Mouse (Mus musculus) heart, embryonic 10.5 days (tissue): Measurements from ENCODE around the gene 1700080E11Rik. TPM values are rescaled to one million over a fixed set of nuclear protein-coding genes. Genes with fewer than 3 reads are reported as not detected.
A peak's percentile ranks its signal among the peaks of the same experiment; 100 is the strongest.
"Not testable (repeated sequence)": the region's sequence is repeated elsewhere in the genome, so short reads cannot be mapped to it uniquely, and the experiment has no call there.

ENCODE experiments used
- DNase-seq: peaks from one replicate; pipeline ENCODE4 v3.0.0-alpha.2; 2017; ENCODE audit warnings: low spot score
- H3K27ac ChIP-seq: fragments of 300-500 bp; sonication (generic); 2 replicates; pipeline ENCODE4 v1.5.1; 2016; ENCODE audit warnings: mild to moderate bottlenecking
- H3K27me3 ChIP-seq: fragments of 300-500 bp; sonication (generic); 2 replicates; pipeline ENCODE4 v1.6.1; 2016; ENCODE audit warnings: mild to moderate bottlenecking; ENCODE audit not compliant: poor library complexity, insufficient read depth, severe bottlenecking
- H3K36me3 ChIP-seq: fragments of 300-500 bp; sonication (generic); 2 replicates; pipeline ENCODE4 v1.6.1; 2016; ENCODE audit warnings: mild to moderate bottlenecking, moderate library complexity
- H3K4me1 ChIP-seq: fragments of 300-500 bp; sonication (generic); 2 replicates; pipeline ENCODE4 v1.6.1; 2016; ENCODE audit warnings: mild to moderate bottlenecking
- H3K4me3 ChIP-seq: fragments of 300-500 bp; sonication (generic); 2 replicates; pipeline ENCODE4 v1.5.1; 2016; ENCODE audit warnings: mild to moderate bottlenecking, moderate library complexity
- H3K9me3 ChIP-seq: fragments of 300-500 bp; sonication (generic); 2 replicates; pipeline ENCODE4 v1.6.1; 2016; ENCODE audit warnings: mild to moderate bottlenecking, moderate library complexity
- WGBS: fragments of 180-500 bp; shearing (Covaris S2); methylation state at CpG from one replicate; pipeline ENCODE4 v1.1.7; 2016; 5-methylcytosine and 5-hydroxymethylcytosine counted together
- polyA plus RNA-seq: library from polyadenylated mRNA; unstranded; fragments of >200 nt; fragmentation: Nextera tagmentation; extraction: Ambion mirVana; gene quantifications from 2 replicates; pipeline ENCODE4 v1.2.1, GENCODE M21; 2016

Gene 1700080E11Rik
- polyA plus RNA-seq: not detected in 2 replicates

DNA sequence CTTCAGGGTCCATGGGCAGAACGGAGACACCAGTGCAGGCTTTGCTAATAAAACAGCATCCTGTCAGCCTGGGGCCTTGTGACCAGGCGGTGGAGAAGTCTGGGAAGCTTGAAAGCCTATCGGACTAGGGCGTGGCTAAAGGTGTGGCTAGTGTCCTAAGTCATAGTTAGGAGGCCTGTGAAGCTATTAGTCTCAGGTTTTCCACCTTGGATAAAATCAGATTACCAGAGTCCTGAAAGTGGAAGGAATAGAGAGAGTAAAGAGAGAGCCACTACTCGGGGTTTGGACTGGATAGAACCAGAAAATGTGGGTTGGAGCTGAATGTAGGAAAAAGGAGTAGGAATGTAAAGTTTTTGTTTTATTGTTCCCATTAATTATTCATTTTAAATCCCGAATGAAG lies at the start of gene 1700080E11Rik:
1700080E11Rik (minus strand) TSS at position 101 of the 400 bp plus-strand sequence.
- no peak for DNase-seq
- WGBS: 84% methylated on average over 6 of the region's 6 CpGs

DNA sequence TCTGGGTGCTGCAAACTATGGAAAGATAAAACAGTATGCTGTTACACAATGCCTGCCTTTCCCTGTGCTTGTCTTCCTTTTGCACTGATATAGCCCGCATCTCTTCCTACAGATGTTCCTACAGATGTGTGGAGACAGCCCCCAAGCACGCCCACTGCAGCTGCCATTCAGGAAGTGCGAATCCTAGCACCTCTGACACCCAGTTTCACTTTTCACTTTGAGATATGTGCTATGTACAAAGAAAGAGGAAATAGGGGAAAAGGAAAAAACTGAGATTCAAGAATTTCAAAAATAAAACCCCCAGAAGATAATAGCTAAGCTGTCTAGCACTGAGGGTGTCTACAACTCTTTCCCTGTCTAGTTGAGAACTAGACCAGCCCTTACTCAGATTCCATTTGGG lies 41.8 kb upstream of the 1700080E11Rik start:
- no peak for DNase-seq
- Histone ChIP-seq H3K36me3 (no peaks in the 10 kb centered on the region), H3K4me3 (no peak overlapping the region), H3K9me3 (no peaks in the 10 kb centered on the region), H3K27ac (no peak overlapping the region), H3K4me1 (no peaks in the 10 kb centered on the region), H3K27me3 (no peaks in the 10 kb centered on the region)
- WGBS: 72% methylated on average over 3 of the region's 3 CpGs

More for the DNA sequence above, at the start of gene 1700080E11Rik:
- no peak within 1 kb of the TSS for H3K4me3 ChIP-seq
- no peaks in the 10 kb centered on the region for H3K9me3 ChIP-seq
- no peaks in the 10 kb centered on the region for H3K4me1 ChIP-seq
- no peaks in the 10 kb centered on the region for H3K27me3 ChIP-seq
- H3K36me3 ChIP-seq: no peaks in the 10 kb centered on the region
- no peak within 1 kb of the TSS for H3K27ac ChIP-seq

DNA sequence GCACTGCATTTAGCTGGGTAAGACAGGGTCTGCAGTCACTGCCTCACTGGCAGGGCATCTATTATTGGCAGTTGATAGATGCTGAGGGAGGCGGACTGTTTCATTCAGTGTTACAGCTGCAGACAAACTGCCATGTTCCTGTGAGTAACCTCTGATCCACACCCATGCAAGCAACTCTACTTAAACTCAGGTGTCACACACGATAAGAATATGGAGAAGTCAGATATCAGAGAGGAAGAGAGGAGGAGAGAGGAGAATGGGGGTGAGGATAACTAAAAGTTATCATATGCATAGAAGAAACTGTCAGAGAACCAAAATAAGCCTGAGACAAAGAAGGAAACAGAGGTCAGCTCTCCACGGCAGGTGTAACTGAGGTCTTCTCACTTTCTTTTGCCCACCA lies 37.5 kb upstream of the 1700080E11Rik start:
- no peaks in the 10 kb centered on the region for H3K4me1 ChIP-seq
- no peaks in the 10 kb centered on the region for H3K27me3 ChIP-seq
- no peaks in the 10 kb centered on the region for H3K36me3 ChIP-seq
- H3K27ac ChIP-seq: no peak overlapping the region
- WGBS: 85% methylated on average over 3 of the region's 3 CpGs
- DNase-seq: no peak
- no peak overlapping the region for H3K4me3 ChIP-seq
- no peaks in the 10 kb centered on the region for H3K9me3 ChIP-seq

DNA sequence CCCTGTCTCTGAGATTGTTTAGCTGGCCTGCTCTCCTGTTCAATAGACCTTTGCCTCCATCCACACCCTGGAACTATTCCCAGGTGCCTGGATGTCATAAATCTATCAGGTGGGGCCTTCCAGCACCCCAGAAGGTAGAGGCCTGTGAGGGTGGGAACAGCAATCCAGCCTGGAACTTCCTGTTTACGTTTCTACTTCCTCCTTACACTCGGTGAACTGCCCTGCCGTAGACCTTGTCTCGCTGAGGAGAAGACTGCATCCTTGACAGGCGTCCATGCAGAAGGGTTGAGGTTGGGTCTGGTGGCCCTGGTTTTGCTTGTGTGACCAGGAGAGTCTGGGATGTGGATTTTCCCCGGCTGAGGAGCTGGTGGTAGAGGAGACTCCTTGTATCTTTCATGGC lies 5.7 kb downstream of the 1700080E11Rik start:
- H3K27ac ChIP-seq: no peak overlapping the region
- no peaks in the 10 kb centered on the region for H3K36me3 ChIP-seq
- H3K4me1 ChIP-seq: no peaks in the 10 kb centered on the region
- H3K4me3 ChIP-seq: no peak overlapping the region
- H3K9me3 ChIP-seq: no peaks in the 10 kb centered on the region
- WGBS: 71% methylated on average over 6 of the region's 6 CpGs
- no peak for DNase-seq
- H3K27me3 ChIP-seq: no peaks in the 10 kb centered on the region

DNA sequence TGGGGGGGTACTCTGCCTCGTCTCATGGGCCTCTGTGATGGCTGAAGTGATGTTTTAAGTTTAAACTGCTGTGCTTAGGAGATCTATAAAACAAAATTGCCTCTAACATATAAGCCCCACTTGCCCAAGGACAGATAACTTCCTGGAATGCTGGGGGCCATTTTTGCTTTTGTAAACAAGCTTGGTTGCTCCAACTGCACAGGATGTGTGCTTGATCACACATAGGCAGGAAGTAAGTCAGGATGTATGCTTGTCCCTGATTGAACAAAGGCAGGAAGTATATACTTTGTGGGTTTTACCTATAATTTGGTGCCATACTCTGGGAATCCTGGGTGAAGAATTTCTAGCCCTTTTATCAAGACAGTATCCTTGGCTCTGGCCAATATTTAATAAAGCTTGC lies 8.5 kb downstream of the 1700080E11Rik start:
- Histone ChIP-seq H3K27me3 (no peaks in the 10 kb centered on the region), H3K4me3 (no peak overlapping the region), H3K27ac (no peak overlapping the region), H3K9me3 (no peaks in the 10 kb centered on the region), H3K4me1 (peaks cover 4% of the 10 kb centered on the region; the same call in 1 of the 2 replicates), H3K36me3 (no peaks in the 10 kb centered on the region)
- no peak for DNase-seq
- WGBS: 19% methylated on average over 1 of the region's 1 CpGs

DNA sequence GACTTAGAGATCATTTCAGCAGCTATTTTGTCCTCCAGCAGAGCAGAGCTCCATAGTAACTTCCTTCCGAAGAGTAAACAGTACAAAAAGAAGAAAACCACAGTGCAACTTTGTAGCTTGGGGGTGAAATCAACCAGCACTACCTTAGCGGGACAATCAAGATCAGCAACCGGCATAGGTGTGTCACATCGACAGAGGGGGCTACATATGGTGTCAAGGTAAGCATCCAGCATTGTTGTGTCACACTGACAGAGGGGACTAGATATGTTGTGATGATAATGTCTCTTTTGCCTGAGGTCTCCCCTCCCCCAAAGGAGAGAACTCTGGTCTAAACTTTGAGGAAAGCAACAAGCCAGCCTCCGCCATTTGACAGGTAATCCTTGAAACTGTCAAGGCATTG lies 10.4 kb downstream of the 1700080E11Rik start:
- Histone ChIP-seq H3K36me3 (no peaks in the 10 kb centered on the region), H3K4me1 (peaks cover 9% of the 10 kb centered on the region; the same call in 1 of the 2 replicates), H3K27ac (no peak overlapping the region), H3K9me3 (no peaks in the 10 kb centered on the region), H3K4me3 (no peak overlapping the region), H3K27me3 (0 out of 2 replicates have a peak, but pooled peaks cover 9% of the 10 kb centered on the region)
- WGBS: 85% methylated on average over 5 of the region's 5 CpGs
- DNase-seq: no peak

DNA sequence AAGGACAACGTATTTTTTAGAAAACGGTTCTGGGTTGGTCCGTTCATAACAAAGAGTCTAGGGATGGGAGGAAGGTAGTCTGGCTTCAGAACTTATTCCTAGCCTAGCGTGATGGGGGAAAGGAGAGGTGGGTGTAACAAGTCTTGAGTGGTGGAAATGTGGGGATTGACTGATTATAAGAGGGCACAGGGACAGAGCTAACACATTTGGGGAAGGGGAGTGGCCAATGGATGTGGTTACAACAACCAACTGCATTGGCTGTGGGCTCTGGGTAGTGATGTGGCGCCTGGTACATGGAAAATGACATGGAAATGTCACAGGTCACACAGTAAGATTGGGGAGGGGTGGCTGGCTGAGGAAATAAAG lies 12.9 kb downstream of the 1700080E11Rik start:
- WGBS: 25% methylated on average over 5 of the region's 5 CpGs
- Histone ChIP-seq H3K4me3 (peak overlapping the region; percentile 80), H3K27me3 (0 out of 2 replicates have a peak, but pooled peaks cover 9% of the 10 kb centered on the region), H3K9me3 (no peaks in the 10 kb centered on the region), H3K36me3 (no peaks in the 10 kb centered on the region), H3K4me1 (peaks cover 9% of the 10 kb centered on the region; the same call in 1 of the 2 replicates), H3K27ac (peak overlapping the region; percentile 92)
- no peak for DNase-seq

DNA sequence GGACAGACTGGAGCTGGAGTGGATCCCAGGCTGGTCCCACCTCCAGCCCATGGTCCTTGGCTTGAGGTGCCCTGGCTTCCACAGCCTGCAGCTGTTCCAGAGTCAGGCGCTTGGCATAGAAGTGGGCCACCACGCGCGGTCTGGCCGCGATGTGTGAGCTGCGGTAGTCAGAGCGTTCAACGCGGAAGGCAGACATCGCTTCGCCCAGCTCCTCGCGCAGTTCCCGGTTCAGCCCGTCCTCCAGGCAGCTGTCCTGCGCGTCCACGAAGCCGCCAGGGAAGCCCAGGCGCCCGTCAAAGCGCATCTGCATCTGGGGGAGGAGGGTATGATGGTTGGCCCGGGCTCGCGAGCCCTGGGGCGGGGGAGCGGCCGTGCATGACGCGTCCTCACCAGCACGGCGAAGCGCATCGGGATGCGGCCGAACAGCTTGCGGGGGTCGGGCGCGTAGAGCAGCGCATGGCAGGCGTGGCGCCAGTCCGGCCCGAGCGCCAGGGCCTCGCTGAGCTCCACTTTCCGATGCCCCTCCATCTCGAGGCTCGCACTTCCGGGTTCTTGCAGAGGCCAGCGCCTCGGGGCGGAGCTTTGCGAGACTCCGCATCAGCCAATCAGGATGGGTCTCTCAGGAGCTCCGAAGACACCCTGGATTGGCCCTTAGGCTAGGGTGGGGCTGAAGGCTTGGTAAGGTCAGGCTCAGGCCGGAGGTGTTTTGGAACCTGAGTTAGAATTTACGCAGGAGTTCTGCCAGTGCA lies 13.5 kb downstream of the 1700080E11Rik start, which contains the start of gene Nudt16:
Nudt16 (minus strand) TSS at position 572 of the 749 bp plus-strand sequence.
- 0 out of 2 replicates have a peak, but pooled peaks cover 9% of the 10 kb centered on the region for H3K27me3 ChIP-seq
- H3K4me3 ChIP-seq: peak within 1 kb of the TSS; percentile 80
- H3K4me1 ChIP-seq: peaks cover 9% of the 10 kb centered on the region; the same call in 1 of the 2 replicates
- no peaks in the 10 kb centered on the region for H3K9me3 ChIP-seq
- no peaks in the 10 kb centered on the region for H3K36me3 ChIP-seq
- peak; percentile 95 for DNase-seq
- peak within 1 kb of the TSS; percentile 92 for H3K27ac ChIP-seq
- WGBS: under 1% methylated on average over 60 of the region's 60 CpGs

DNA sequence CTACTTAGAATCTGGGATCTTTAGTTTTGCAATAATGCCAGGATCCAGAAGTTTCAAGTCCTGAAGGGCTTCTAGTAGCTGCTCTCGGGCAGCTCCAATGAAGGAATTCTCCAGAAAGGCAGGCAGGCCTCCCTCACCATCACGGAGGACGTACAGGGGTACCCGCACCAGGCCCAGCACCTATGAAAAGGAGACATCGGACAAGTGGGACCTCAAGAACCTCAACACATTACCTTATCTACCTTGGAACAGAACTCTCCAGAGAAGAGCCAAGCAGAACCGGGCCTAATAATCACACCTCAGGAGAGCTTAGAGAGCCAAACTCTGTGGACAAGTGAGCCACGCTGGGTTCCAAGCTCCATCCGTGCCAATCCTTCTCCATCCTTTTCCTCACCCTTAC lies 14.6 kb downstream of the 1700080E11Rik start:
- no peak overlapping the region for H3K4me3 ChIP-seq
- no peak for DNase-seq
- no peaks in the 10 kb centered on the region for H3K36me3 ChIP-seq
- no peak overlapping the region for H3K27ac ChIP-seq
- H3K27me3 ChIP-seq: 0 out of 2 replicates have a peak, but pooled peaks cover 9% of the 10 kb centered on the region
- WGBS: 88% methylated on average over 8 of the region's 8 CpGs
- no peaks in the 10 kb centered on the region for H3K9me3 ChIP-seq
- peaks cover 9% of the 10 kb centered on the region; the same call in 1 of the 2 replicates for H3K4me1 ChIP-seq

DNA sequence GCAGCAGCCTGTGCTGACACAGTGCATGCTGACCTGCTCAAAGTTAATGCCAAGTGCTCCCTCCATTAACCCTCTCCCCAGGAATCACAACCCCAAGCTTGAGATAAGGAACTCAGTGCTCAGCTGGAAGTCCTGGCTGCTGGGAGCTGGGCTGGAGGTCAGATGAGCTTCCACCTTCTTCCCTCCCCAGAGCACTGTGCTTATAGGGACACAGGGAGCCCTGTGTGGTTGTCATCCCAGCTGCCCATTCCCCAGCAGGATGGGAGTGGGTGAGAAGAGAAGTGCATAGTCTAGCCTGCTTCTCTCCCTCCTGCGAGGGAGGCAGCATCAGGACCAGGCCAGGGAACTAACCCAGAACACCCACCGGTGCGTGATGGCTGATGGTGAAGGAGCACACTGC lies 19.7 kb downstream of the 1700080E11Rik start:
- H3K27me3 ChIP-seq, H3K4me1 ChIP-seq, H3K4me3 ChIP-seq, H3K9me3 ChIP-seq, H3K36me3 ChIP-seq, DNase-seq, H3K27ac ChIP-seq: not testable (repeated sequence)
- 60% methylated on average over 3 of the region's 3 CpGs for WGBS

DNA sequence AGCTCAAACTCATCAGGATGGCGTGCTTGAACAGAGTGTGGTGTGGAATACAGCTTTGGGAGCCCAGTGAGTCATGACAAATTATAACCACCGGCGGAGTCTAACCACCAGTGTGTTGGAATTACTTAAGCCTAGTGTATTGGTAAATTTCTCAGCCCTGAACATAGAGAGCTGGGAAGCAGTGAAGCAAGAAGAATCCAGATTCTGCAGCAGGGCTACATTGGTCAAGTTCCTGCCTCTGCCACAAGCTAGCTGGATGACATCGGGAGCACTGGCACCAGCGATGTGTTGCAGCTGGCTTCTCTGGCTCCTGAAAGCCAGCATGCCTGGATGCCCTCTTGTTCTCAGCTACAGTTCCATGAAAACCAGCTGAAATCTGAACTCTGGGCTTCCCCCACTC lies 41.0 kb downstream of the 1700080E11Rik start:
- H3K27ac ChIP-seq: no peak overlapping the region
- no peaks in the 10 kb centered on the region for H3K27me3 ChIP-seq
- H3K4me1 ChIP-seq: no peaks in the 10 kb centered on the region
- no peak for DNase-seq
- H3K9me3 ChIP-seq: no peaks in the 10 kb centered on the region
- WGBS: 92% methylated on average over 5 of the region's 5 CpGs
- H3K36me3 ChIP-seq: no peaks in the 10 kb centered on the region
- no peak overlapping the region for H3K4me3 ChIP-seq

DNA sequence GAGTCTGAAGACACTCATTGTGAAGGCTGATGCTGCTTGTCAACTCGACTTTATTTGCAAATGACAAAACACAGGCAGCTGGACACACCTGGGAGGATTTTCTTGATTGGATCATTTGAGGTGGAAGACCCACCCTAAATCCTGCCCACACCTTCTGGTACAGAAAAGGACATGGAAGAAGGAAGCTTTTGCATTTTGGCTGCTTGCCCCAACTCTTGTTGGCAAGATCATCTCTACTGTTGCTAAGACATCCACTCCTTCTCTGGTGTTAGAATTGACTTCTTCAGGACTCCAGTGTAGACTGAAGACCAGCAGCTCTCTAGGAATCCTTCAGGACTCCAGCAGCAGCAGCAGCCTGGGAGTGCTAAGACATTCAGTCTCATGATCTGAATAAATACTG lies 43.0 kb downstream of the 1700080E11Rik start:
- Histone ChIP-seq H3K4me1 (no peaks in the 10 kb centered on the region), H3K27ac (no peak overlapping the region), H3K4me3 (no peak overlapping the region), H3K36me3 (no peaks in the 10 kb centered on the region), H3K9me3 (no peaks in the 10 kb centered on the region), H3K27me3 (no peaks in the 10 kb centered on the region)
- DNase-seq: no peak
- WGBS: 56% methylated on average over 1 of the region's 1 CpGs

DNA sequence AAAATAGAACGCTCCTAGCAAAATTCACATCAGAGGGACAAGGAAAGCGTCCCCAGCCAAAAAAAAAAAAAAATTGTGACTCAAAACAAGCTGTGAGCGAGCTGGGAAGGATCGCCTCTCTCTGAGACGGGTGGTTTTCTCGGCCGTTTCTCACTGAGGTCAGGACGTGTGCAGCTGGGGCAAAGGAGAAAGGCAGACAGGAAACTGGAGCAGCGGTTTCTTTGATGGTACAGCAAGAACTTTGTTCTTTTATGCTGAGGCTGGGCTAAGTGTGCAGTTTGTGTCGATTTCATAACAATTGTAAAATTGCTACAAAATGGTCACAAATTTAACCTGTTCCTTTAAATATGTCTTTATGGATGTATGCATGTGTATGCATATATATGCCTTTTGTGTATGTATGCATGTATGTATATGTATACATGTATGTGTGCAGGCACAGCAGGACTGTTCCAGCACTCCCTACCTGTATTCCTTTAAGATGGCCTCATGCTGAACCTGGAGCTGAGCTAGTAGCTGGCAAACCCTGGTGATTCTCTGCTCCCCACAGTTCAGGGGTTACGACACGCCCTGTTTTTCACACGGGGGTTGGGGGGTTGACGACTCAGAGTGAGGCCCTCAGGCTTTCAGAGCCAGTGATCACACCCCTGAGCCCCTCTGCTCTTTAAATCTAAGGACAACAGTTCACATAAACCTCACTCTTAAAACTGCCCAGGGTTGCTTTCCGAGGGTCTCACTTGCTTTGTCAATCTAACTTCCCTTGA lies 43.9 kb downstream of the 1700080E11Rik start:
- Histone ChIP-seq H3K4me1 (no peaks in the 10 kb centered on the region), H3K27ac (no peak overlapping the region), H3K4me3 (no peak overlapping the region), H3K27me3 (no peaks in the 10 kb centered on the region), H3K9me3 (no peaks in the 10 kb centered on the region), H3K36me3 (no peaks in the 10 kb centered on the region)
- DNase-seq: no peak
- 58% methylated on average over 15 of the region's 15 CpGs for WGBS
